Mouse (Mus musculus): ENCODE measurements around the gene Olfr649. TPM values are rescaled to one million over a fixed set of nuclear protein-coding genes. Genes with fewer than 3 reads are reported as not detected.

Olfr649 gene
- not detected in 2 replicates for polyA plus RNA-seq (2012; rRNA removed)

DNA sequence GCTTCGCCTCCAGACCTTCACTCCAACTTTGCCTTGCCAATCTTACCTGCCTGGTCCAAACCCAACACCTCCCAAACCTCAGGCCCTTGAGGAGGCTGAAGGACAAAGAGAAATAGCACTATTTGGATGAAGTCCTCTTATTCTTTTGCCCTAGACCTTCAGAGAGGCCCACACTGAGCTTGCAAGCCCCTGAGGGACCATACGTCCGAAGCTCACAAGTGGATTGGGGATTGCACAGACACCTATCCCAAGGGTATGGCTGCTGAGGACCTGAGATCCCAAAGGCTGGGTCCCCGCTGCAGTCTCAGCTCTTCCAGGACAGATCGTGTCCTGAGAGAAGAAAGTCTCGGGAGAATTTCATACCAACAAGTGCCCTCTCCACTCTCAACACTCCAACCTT, at the start of gene Olfr649:
Gene Olfr649, minus strand, starts transcription at position 101 of the 400 bp plus-strand sequence.

GRCm38 (mm10) chr7:104244287-104245181, 48.7 kb upstream of the Olfr649 start, which contains the start of gene Trim34a:
Gene Trim34a (plus strand): TSS chr7:104244457.

DNA sequence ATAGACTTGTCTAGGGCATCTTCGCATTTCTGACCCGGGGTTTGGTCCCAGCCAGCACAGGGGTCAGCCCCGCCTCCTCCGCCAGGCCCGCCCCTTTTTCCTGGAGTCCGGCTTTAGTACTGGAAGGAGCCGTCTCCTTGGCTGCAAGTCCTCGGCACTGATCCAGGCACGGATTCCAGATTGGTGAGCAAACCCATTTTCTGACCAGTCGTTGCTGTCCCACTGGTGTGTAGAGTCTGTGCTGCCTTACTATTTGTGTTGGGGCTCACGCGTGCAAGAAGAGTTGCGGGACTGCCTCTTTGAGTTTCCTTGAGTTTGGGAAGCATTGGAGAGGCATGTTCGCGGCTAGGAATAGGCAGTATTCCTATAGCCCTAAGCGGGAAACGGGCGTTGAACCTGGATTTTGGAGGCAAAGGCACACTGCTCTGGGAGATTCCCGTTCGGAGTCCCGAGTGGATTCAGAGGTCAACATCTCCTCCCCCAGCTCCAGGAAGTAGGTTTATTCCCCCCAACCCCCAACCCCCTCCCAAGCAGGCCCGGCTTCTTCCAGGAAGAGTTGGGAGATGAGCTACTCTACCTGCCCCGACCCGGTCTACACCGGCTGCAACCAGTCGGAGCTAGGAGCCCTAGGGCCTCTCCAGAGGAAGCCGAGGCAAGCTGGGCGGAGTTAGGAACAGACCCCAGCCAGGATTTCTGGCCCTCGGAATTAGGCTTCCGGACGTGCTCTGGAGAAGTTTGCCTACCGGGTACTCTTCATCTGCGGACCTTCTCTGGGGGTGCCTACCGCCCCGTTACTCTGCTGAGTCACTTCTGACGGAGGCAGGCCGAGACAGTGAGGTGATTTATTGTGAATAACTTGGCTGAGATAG, 23.1 kb upstream of the Olfr649 start, which contains the start of gene Trim6:
Gene Trim6, plus strand, starts transcription at position 93 of the 869 bp plus-strand sequence.

GRCm38 (mm10) chr7:104183292-104183691, 12.5 kb downstream of the Olfr649 start, which contains the start of gene Olfr648:
Gene Olfr648 (minus strand): TSS chr7:104183392.

GRCm38 (mm10) chr7:104150456-104150855, 45.3 kb downstream of the Olfr649 start, which contains the start of gene Ubqlnl:
Gene Ubqlnl (minus strand): TSS chr7:104150556.

DNA sequence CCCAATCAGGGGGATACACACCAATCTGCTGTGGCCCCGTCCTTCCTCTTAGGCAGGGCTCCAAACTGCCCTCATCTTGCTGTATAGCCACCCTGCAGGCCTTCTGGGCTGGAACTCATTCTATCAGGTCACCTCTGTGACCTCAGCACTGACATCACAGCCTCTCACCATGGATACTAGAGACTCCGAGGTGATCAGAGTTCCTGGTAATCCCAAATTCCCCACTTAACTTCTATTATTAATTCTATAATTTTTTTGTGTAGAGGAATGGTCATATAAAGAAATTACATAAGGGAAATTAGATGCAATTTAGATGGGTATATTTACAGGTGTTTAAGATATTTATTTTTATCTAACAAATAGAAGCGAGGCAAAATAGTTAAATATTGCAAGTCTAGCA, 52.6 kb downstream of the Olfr649 start, which contains the start of gene Ubqln3:
Gene Ubqln3, minus strand, starts transcription at position 101 of the 400 bp plus-strand sequence.

Other genes with a start within 250 kb of the Olfr649 start
- gene Olfr635, start 224.8 kb downstream of the Olfr649 start, polyA plus RNA-seq (2012; rRNA removed): not detected in 2 replicates
- not detected in 2 replicates for gene Olfr638, start 197.2 kb downstream of the Olfr649 start, polyA plus RNA-seq (2012; rRNA removed)
- gene Olfr639, start 178.7 kb downstream of the Olfr649 start, polyA plus RNA-seq (2012; rRNA removed): 0.01 TPM in 1 of 2 replicates, not detected in the other
- gene Olfr640, start 170.4 kb downstream of the Olfr649 start, polyA plus RNA-seq (2012; rRNA removed): not detected in 2 replicates
- gene Olfr641, start 160.5 kb downstream of the Olfr649 start, polyA plus RNA-seq (2012; rRNA removed): not detected in 2 replicates
- not detected in 2 replicates for gene Olfr642, start 143.3 kb downstream of the Olfr649 start, polyA plus RNA-seq (2012; rRNA removed)
- not detected in 2 replicates for gene 4930516K23Rik, start 134.5 kb downstream of the Olfr649 start, polyA plus RNA-seq (2012; rRNA removed)
- not detected in 2 replicates for gene Olfr644, start 124.1 kb downstream of the Olfr649 start, polyA plus RNA-seq (2012; rRNA removed)
- not detected in 2 replicates for gene Olfr645, start 110.5 kb downstream of the Olfr649 start, polyA plus RNA-seq (2012; rRNA removed)
- gene Olfr646, start 91.1 kb downstream of the Olfr649 start, polyA plus RNA-seq (2012; rRNA removed): not detected in 2 replicates
- not detected in 2 replicates for gene Ubqln5, start 66.2 kb downstream of the Olfr649 start, polyA plus RNA-seq (2012; rRNA removed)
- gene Olfr643, start 58.6 kb downstream of the Olfr649 start, polyA plus RNA-seq (2012; rRNA removed): not detected in 2 replicates
- gene Ubqln3, start 52.7 kb downstream of the Olfr649 start, polyA plus RNA-seq (2012; rRNA removed): not detected in 2 replicates
- gene Ubqlnl, start 45.4 kb downstream of the Olfr649 start, polyA plus RNA-seq (2012; rRNA removed): not detected in 2 replicates
- gene Olfm5, start 31.2 kb downstream of the Olfr649 start, polyA plus RNA-seq (2012; rRNA removed): 0.17 TPM in 1 of 2 replicates, not detected in the other
- gene Olfr648, start 12.6 kb downstream of the Olfr649 start, polyA plus RNA-seq (2012; rRNA removed): 0.17 and 0.18 TPM in 2 replicates
- 0.39 and 0.59 TPM in 2 replicates for gene Trim6, start 22.8 kb upstream of the Olfr649 start, polyA plus RNA-seq (2012; rRNA removed)
- gene Trim34a, start 48.5 kb upstream of the Olfr649 start, polyA plus RNA-seq (2012; rRNA removed): 2.1 and 3.1 TPM in 2 replicates
- 0.16 and 0.21 TPM in 2 replicates for gene Trim5, start 92.1 kb upstream of the Olfr649 start, polyA plus RNA-seq (2012; rRNA removed)
- gene Trim12a, start 119.5 kb upstream of the Olfr649 start, polyA plus RNA-seq (2012; rRNA removed): 2.9 and 3.8 TPM in 2 replicates
- gene Trim34b, start 133.5 kb upstream of the Olfr649 start, polyA plus RNA-seq (2012; rRNA removed): 0.04 TPM in 1 of 2 replicates, not detected in the other
- 1.7 and 1.9 TPM in 2 replicates for gene Trim12c, start 157.4 kb upstream of the Olfr649 start, polyA plus RNA-seq (2012; rRNA removed)
- 0.05 TPM in 1 of 2 replicates, not detected in the other for gene Trim30b, start 173.9 kb upstream of the Olfr649 start, polyA plus RNA-seq (2012; rRNA removed)
- 0.05 and 0.08 TPM in 2 replicates for gene Trim30c, start 204.9 kb upstream of the Olfr649 start, polyA plus RNA-seq (2012; rRNA removed)